Mouse (Mus musculus) monocyte, adult 2 months (primary cell): ENCODE measurements around the gene Bcar3.
A peak's percentile ranks its signal among the peaks of the same experiment; 100 is the strongest.
"Not testable (repeated sequence)": the region's sequence is repeated elsewhere in the genome, so short reads cannot be mapped to it uniquely, and the experiment has no call there.

Experiments used
- DNase-seq, 2 experiments: peaks; one replicate each; pipeline ENCODE4 v3.0.0; 2022; ENCODE audit warnings: low spot score in 2 of 2, low read depth in 1 of 2

The Bcar3 gene

DNA sequence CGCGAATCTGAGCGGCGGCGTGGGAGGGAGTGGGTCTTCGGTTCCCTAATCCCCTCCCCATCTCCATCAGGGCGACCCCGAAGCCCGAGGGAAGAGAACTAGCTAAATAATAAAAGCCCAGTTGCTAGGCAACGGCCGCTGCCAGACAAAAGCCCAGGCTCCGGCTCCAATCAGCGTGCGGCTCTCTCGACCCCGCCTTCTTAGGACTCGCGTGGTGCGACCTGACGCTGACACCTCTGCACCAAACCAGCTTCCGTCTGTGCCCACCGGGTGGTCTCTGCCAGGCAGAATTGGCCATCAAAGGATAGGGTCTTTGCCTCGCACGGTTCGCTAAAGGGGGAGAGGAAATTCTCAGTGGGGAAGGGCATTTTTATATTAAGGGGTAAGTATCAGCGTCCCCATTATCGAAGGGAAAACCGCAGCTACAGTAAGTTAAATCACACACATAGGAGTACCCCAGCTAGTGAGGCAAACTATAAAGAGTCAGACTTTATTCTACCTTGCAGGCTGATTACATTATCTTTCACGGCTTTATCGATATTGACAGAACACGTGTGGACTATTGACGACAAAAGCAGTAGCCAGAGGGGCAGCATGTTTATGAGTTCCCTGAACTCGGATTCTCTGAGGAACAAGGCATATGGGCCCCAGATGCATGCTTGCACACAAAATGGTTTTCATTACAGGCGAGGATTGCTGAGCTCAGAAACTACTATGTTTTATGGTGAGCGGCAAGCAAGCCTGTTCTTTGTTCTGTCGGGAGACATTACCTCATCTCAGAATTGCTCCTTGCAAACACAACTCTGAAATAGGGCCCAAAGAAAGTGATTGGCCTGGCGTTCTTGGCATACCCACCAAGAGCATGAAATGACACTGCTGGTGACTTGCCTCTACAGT is at the start of gene Bcar3:
Bcar3 (plus strand) TSS at position 183 of the 897 bp plus-strand sequence.
- DNase-seq, result peak in 1 of 2 experiments; percentile 62

DNA sequence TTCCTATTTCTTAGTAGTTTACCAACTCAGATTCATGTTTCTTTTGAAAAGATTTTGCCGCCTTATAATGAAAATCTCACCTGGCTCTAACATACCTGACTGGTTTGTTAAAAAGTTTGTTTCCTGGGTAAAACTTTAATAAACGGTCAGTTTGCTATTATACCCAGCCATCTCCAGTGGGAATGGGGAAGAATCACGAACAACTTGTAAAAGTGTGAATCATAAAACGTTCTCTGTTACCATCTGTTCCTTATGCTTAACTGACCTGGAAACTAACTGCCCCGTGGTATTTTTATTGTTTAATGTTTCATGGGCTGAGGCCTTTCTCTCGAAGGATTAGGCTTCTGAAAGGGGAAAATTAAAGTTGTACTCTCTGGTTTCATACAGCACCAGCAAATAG is 49.2 kb upstream of the Bcar3 start:
- DNase-seq, result no peak

DNA sequence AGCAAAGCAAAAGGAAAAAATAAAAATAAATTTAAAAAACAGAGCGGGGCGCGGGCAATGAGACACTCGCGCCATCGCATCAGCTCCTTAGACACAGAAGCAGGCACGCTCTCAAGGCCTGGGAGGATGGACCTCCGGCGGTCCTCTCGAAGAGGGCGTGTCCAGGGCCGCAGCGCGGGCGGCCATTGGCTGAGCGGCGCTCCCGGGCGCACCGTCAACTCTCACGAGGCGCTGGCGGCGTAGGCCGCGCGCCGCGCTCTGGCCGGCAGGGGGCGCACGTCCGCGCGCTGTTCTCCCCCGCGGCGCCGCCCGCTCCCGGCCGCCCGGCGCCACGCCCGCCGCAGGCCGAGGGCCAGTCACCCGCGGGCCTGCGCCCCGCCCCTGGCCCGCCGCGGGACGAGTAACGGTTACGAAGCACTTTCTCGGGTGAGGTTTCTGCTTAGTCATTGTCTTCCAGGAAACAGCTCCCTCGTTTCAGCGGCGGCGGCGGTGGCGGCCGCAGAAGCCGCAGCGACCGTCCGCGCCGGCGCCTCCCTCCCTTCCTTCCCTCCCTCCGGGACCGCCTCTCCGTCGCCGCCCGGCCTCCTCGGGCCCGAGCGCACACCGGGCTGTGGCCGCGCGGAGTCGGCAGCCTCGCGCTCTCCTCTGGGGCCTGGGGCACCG is 48.6 kb upstream of the Bcar3 start, which contains the start of gene Gclm:
Gclm (plus strand) TSS at position 343 of the 663 bp plus-strand sequence.
- DNase-seq, result peak; percentile 83 to 88

DNA sequence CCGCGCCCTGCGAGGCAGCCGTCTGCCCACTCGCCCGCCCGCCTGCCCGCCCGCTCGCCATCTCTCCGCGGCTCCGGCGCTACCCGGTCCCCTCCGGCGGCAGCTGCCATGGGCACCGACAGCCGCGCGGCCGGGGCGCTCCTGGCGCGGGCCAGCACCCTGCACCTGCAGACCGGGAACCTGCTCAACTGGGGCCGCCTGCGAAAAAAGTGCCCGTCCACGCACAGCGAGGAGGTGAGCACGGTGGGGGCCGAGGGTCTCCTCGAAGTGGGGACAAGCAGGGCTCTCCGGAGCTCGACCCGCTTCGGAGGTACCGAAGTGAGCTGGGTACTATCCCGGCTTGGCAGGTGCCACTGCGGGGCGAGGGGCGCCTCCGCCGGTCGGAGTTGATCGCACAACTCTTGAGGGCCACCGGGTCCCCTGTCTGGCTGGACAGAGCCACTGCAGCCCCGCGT is 48.0 kb upstream of the Bcar3 start:
- DNase-seq, result peak in 1 of 2 experiments; percentile 18

DNA sequence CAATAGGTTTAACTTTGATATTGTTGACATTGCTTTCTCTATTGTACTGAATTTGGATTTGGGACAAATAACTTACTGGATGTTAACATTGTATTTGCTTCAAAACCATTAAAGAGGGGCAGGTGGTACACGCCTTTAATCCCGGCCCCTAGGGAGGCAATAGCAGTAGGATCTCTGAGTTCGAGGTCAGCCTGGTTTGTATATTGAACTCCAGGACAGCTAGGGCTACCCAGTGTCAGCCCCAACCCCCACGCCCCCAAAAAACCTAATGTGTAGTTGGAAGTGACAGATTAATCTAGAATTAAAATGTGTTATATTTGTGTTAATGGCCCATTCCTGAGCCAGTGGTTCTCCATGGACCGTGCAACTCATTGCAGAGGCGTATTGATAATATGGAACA is 47.5 kb upstream of the Bcar3 start:
- DNase-seq, result no peak

DNA sequence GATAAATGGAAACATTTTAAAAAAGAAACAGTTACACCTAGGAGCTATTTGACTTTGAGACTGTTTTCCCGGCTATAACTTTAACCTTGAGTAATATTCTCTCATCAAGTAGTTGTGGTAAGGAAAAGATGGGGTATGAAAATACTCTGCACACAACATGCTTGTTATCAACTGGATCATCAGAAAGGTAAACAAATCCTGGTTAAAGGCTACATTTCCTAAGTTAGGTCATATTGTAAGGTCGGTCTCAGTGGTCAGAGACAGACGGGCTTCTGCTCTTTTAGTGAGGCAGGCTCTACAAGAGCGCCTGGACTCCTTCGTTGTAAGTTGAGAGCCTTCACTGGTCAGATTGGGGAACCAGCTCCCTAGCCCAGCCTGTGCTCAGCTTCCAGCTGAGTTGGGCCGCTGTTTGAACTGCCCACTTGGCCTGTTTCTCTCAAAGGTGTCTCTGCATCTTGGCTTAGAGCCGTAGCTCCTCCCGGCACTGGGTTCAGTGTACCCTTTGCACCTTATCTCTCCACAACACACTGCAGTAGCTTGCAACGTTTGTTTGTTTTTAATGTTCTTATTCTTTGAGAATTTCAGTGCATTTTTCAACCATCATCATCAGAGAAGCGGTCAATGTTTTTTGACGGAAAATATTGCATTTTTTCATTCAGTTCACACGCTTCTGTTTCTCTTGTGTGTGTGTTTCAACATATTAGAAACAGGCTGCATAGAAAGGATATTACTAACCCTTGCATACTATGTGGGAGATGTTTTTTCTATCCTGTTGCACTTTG is 46.8 kb upstream of the Bcar3 start:
- DNase-seq, result no peak

DNA sequence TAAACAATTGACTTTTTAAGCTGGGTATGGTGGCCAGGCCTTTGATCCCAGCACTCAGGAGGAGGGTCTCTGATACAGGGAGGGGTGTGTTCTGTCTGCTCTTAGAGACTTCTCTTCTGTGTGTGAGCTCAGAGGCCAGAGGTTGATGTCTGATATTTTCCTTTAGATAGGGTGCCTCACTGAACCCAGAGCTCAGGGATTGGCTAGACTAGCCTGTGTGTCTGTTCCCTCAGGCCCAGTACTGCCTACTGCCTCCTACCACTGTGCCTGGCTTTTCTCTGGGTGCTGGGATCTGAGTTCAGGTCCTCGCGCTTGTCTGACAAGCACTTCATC is 46.2 kb upstream of the Bcar3 start:
- DNase-seq, result no peak

DNA sequence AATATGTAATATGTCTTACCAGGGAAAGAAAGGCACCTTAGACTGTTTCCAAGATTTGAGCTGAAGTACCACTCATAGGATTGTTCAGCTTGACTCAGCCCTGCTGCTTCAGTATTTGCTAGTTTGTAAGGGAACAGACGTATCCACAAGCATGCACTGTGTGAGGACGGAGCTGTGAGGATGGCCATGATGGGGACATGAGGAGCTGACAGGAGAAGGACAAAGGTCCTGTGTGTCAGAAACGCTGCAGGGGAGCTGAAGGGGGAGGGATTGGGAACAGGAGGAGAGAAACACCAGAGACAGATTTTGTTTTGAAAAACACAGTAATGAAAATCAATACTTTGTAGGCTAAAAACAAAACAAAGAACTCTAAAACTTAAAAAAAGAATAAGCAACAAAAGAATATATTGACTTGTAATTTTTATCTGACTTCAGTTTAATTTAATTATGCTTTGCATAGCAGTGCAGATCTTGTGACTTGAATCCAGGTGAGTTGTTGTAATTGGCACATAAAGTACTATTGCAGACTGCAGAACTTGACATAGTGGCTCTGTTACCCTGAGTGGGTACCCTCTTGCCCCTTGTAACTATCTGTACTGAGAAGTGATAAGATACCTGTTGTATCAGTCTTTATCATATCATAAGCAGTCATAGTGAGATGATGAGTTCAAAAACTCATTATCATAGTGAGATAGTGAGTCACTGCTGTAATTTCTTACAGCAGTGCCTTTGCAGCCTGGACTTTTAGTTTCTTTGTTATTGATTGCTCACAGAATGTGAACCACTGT is 41.3 kb upstream of the Bcar3 start:
- DNase-seq, result no peak

DNA sequence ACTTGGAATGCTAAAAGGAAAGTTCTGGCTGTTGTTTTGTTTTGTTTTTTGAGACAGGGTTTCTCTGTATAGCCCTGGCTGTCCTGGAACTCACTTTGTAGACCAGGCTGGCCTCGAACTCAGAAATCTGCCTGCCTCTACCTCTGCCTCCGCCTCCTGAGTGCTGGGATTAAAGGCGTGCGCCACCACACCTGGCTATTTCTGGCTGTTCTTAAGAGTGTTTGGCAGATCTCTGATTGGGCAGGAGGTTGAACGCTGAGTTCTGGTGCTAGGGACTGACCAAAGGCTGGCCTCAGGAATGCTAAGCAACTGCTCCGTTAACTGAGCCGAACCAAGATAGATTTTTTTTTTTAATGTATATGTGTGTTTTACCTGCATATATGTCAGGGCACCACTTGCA is 39.9 kb upstream of the Bcar3 start:
- not testable (repeated sequence) for DNase-seq

DNA sequence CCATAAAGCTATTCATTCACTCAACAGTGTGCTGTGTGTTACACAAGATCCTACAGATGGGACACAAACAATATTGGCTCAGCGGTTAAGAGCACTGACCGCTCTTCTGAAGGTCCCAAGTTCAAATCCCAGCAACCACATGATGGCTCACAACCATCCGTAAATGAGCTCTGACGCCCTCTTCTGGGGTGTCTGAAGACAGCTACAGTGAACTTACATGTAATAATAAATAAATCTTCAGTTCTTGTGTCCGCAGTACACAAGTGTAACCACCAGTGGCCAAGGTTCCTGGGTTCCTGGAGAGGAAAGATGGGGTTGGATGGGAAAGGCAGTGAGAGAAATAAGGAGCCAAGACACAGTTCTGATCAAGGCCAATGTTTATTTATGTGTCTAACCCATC is 23.9 kb upstream of the Bcar3 start:
- DNase-seq, result no peak

DNA sequence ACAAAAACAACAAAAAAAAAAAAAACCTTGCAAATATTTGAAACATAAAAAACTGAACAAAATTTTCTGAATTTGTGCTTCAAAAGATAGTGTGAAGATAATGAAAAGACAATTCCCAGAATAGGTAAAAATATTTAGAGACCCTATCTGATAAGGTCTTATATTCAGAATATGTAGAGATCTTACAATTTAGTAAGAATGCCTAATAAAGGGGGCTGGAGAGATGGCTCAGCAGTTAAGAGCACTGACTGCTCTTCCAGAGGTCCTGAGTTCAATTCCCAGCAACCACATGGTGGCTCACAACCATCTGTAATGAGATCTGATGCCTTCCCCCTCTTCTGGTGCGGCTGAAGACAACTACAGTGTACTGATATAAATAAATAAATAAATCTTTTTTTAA is 21.4 kb upstream of the Bcar3 start:
- DNase-seq, result not testable (repeated sequence)

DNA sequence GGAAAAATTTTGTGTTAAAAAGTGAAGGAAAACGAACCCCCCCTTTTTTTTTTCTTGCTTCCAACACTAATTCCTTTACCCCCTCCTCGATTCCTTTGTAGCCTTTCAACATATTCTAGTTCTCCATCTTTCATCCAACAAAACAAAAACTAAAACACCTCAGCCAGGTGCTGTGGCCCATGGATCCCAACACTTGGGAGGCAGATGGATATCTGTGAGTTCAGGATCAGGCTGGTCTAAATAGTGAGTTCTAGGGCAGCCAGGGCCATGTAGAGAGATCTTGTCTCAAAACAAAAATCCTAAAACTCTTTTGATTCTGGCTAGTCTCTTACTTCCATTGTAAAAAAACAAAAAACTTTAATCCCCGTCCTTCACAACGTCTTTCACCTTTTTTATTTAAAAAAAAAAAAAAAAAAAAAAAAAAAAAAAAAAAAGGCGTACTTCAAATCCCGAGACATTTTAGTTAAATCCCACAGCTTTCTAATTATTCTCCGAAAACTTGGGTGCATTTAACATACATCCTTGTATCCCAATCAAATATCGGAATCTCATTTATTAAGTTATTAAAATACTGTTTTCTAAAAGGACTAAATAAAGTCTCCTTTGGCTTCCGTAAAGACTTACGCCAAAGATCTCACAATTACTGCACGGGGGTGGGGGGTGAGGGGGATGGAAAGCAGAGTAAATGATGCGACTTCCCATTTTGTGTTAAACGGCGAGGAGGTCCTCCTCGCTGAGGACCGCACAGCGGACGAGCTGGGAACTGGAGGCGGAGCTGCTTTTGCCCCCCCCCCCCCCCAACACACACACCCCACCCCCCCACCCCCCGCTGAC is 20.3 kb upstream of the Bcar3 start:
- no peak for DNase-seq

DNA sequence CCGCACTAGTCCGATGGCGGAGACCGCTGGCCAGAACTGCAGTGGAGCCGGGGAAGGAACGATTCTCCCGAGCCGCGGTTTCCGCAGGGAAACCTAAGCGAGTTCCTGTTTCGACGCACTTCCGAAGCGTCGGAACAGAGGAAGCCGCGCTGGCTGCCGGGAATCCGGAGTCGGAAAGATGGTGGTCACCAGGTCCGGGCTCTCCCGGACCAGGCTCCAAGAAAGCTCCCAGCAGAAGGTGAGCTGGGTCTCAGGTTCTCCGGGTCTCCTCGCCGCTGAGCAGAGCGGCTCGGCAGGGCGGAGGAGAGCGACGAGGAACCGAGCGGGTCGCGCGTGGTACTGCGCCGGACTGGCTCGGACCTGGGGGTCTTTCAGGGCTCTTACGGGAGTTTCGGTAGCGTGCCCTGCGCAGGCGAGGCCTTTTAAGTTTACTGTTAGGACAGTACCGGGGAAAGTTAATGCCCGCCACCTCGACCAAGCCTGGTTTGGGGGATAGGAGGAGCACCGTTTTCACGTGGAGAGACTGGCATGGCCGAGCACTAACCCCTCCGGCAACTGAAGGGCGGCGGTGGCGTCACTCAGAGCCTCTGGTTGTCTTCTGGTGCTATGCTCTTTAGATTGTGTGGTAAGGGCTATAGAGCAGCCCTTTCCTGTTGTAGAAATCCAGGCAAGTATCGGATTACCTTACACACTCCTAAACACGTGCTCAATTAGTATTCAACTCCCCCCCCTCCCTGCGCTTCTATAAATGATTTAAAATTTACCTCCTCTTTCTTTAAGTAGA is 19.5 kb upstream of the Bcar3 start, which contains the start of gene Dnttip2:
Dnttip2 (plus strand) TSS at position 148 of the 784 bp plus-strand sequence.
- peak; percentile 81 to 85 for DNase-seq

DNA sequence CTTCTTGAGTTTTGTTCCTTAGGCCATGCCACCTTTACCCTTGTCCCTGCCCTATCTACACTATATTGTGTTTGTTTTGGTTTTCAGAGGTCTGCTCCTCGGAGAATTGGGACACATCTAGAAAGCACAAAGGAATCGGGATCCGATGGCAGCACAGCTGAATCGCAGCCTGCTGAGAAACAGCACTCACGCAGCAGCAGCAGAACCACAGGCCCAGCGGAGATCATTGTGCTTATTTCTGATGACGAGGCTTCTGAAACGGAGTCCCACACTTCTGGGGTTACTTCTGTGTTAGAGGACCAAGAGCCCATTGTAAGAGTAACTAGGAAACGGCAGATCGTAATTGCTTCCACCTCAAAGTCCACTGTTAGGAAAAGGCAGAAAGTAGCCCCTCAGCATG is 18.8 kb upstream of the Bcar3 start:
- DNase-seq, result no peak

DNA sequence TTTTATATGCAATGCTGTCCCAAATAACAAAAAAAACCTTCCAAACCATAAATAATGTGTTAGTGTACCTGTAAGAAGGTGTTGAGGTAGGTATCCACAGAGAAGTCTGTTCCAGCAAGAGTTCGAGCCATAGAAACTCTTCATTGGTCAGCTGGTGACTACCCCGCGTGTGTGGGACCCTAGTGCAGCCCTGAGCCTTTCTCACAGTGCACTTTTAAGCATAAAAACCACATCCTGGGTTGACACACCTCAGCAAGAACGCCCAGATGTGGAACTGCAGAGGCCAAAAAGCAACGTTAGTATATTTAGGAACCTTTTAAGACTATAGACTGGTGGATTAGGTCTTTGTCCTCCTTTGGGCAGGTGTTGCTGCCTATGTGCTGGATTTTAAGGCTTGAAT is 6.7 kb upstream of the Bcar3 start:
- no peak for DNase-seq

DNA sequence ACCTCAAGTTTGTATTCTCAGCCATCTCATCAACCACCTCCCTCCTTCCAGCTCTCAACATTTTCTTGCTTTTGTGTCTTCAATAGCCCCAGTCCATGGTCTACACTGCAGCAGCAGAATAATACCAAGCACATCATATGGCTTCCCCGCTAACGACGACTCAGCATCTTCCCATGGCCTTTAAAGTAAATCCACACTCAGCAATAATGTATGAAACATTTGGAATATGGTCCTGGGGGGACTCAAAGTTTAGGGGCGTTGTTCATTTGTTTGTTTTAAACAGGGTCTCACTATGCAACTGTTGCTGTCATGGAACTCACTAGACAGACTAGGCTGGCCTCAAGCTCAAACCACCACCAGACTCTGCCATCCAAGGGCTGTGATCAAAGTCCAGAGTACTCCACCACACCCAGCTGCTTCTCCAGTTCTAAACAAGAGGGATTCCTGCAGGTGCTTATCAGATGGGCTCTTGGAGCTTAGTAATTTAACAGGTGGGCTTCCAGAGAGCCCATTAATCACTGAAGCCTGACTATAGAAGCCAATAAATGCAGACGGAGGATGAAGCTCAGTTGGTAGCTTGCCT is 5.2 kb upstream of the Bcar3 start:
- no peak for DNase-seq

DNA sequence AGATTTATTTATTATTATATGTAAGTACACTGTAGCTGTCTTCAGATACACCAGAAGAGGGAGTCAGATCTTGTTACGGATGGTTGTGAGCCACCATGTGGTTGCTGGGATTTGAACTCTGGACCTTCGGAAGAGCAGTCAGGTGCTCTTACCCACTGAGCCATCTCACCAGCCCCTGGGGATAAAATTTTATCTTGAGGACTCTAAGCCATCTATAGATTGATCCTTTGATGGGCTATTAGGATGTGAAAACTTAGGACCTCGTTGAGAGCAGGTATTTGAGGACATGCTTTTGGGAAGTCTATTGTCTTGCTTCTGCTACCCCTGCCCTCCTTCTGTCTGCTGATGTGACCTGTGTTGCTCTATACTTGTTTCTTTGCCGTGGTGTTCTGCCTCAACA is 4.6 kb upstream of the Bcar3 start:
- DNase-seq, result not testable (repeated sequence)

DNA sequence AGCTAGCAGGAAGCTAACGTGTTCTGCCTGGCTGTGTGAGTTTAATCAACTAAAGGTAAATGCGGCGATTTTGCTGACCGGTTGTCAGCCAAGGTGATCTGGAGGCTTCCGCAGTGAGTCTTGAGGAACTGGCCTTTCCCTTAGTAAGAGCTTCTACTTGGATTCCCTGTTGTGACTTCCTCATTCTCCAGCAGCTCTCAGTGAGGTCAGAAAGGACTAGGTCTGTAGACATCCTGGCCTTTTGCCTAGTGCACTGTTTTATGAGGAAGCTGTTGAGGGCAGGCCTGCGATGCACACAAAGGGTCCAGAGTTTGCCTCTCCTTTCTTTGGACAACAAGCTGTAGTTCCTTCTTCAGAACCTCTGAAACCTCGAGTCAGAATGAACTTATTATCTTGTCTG is 3.2 kb upstream of the Bcar3 start:
- peak; percentile 49 to 57 for DNase-seq

DNA sequence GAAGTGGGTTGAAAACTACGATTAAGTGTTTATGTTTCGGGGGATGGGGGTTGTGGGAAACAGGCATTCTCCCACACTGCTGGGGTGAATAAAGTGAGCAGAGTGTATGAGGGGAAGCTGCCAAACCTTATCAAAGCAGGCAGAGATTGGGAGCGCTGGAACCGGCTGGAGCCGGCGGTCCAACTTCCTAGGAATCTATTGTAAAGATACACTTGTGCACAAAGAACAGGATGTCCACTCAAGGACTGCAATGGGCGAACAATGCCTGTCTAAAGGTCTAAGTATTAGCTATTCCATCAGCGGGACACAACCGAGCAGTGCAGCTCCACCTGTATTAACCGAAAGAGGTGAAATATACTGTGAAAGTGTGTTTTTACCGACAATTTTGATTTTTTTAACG is 2.1 kb upstream of the Bcar3 start:
- no peak for DNase-seq
